Mouse (Mus musculus): Measurements from ENCODE around the gene Pcbp3. TPM values are rescaled to one million over a fixed set of nuclear protein-coding genes. Genes with fewer than 3 reads are reported as not detected.

Pcbp3 gene
- total and polyA plus RNA-seq, 3 experiments = not detected

- H3K27me3 ChIP-seq (replicated peaks) = peaks cover 93% of the 10 kb centered on the region
Measured at GRCm38 (mm10) chr10:76725682-76726285, 235.9 kb downstream of the Pcbp3 start, which contains the start of gene Col6a1. Col6a1 (minus strand) TSS chr10:76726168.

GRCm38 (mm10) chr10:76725097-76725496, 236.6 kb downstream of the Pcbp3 start:
- H3K9ac ChIP-seq (ENCODE audit: insufficient read depth, low read depth) = no peak overlapping the region
- peaks cover 92% of the 10 kb centered on the region for H3K27me3 ChIP-seq (replicated peaks)
- dilution Hi-C loops (cut with MboI; ENCODE audit: extremely low pct_ligation_motif_present, extremely low pct_unique_long_range_greater_than_20kb, low sequenced_read_pairs) = no loop called here

More at GRCm38 (mm10) chr10:76725682-76726285, 235.9 kb downstream of the Pcbp3 start, which contains the start of gene Col6a1:
- Histone ChIP-seq H3K27ac (ENCODE audit: insufficient read depth, low read depth) (no peak within 1 kb of the TSS), H3K4me2 (ENCODE audit: insufficient read depth, low read depth, poor library complexity, severe bottlenecking) (no peak within 1 kb of the TSS), H3K79me2 (replicated peaks; ENCODE audit: control insufficient read depth, extremely low read depth, insufficient read depth, poor library complexity, severe bottlenecking) (no peaks in the 10 kb centered on the region), H3K4me1 (ENCODE audit: control insufficient read depth in 1 of 2, insufficient read depth in 2 of 2) (0 out of 4 replicates have a peak, but pooled peaks cover 0 to 2% of the 10 kb centered on the region in 2 experiments), H3K9me3 (replicated peaks; ENCODE audit: low read length) (no peaks in the 10 kb centered on the region), H3K9ac (ENCODE audit: insufficient read depth, low read depth) (no peak within 1 kb of the TSS), H3K4me3 (replicated peaks in 1 of 3; ENCODE audit: low read depth in 2 of 3, low read length in 2 of 3, poor library complexity in 1 of 3) (no peak within 1 kb of the TSS), H3K36me3 (replicated peaks in 1 of 2; ENCODE audit: control insufficient read depth in 1 of 2, insufficient read depth in 1 of 2, low read length in 1 of 2) (no peaks in the 10 kb centered on the region)
- DNase-seq (ENCODE audit: extremely low read depth) = no peak
- TF ChIP-seq CTCF (conservative IDR thresholded peaks at IDR 0.05 in 1 of 2, IDR thresholded peaks at IDR 0.05 in 1 of 2; ENCODE audit: low read depth in 2 of 2, low read length in 2 of 2) (no peak), POLR2AphosphoS2 (IDR thresholded peaks at IDR 0.05; ENCODE audit: low read depth, low read length) (no peak), NRF1 (IDR thresholded peaks at IDR 0.05; ENCODE audit: low read depth, low read length) (no peak), ZNF384 (IDR thresholded peaks at IDR 0.05; ENCODE audit: low read depth, low read length) (no peak), CHD2 (IDR thresholded peaks at IDR 0.05; ENCODE audit: low read length) (no peak), PAX5 (IDR thresholded peaks at IDR 0.05; ENCODE audit: low read length) (no peak), JUND (conservative IDR thresholded peaks at IDR 0.05; ENCODE audit: low read depth, low read length) (no peak), USF1 (IDR thresholded peaks at IDR 0.05; ENCODE audit: low read depth, low read length) (no peak), JUN (IDR thresholded peaks at IDR 0.05; ENCODE audit: insufficient read depth, low read depth, low read length) (no peak), TBP (conservative IDR thresholded peaks at IDR 0.05; ENCODE audit: low read depth, low read length) (no peak)
- dilution Hi-C loops (cut with MboI; ENCODE audit: extremely low pct_ligation_motif_present, extremely low pct_unique_long_range_greater_than_20kb, low sequenced_read_pairs) (no loop called here), in situ Hi-C loops (cut with MboI; ENCODE audit: low pct_ligation_motif_present, low pct_unique_long_range_greater_than_20kb, low sequenced_read_pairs) (no loop called here)

More at GRCm38 (mm10) chr10:76725097-76725496, 236.6 kb downstream of the Pcbp3 start:
- no peaks in the 10 kb centered on the region for H3K36me3 ChIP-seq (replicated peaks in 1 of 2; ENCODE audit: control insufficient read depth in 1 of 2, insufficient read depth in 1 of 2, low read length in 1 of 2)
- in situ Hi-C loops (cut with MboI; ENCODE audit: low pct_ligation_motif_present, low pct_unique_long_range_greater_than_20kb, low sequenced_read_pairs) = no loop called here
- 0 out of 4 replicates have a peak, but pooled peaks cover 0 to 2% of the 10 kb centered on the region in 2 experiments for H3K4me1 ChIP-seq (ENCODE audit: control insufficient read depth in 1 of 2, insufficient read depth in 2 of 2)
- no peak overlapping the region for H3K4me3 ChIP-seq (replicated peaks in 1 of 3; ENCODE audit: low read depth in 2 of 3, low read length in 2 of 3, poor library complexity in 1 of 3)
- H3K79me2 ChIP-seq (replicated peaks; ENCODE audit: control insufficient read depth, extremely low read depth, insufficient read depth, poor library complexity, severe bottlenecking) = no peaks in the 10 kb centered on the region
- H3K4me2 ChIP-seq (ENCODE audit: insufficient read depth, low read depth, poor library complexity, severe bottlenecking) = no peak overlapping the region
- H3K9me3 ChIP-seq (replicated peaks; ENCODE audit: low read length) = no peaks in the 10 kb centered on the region
- no peak for TF ChIP-seq USF1 (IDR thresholded peaks at IDR 0.05; ENCODE audit: low read depth, low read length)
- no peak for TF ChIP-seq TBP (conservative IDR thresholded peaks at IDR 0.05; ENCODE audit: low read depth, low read length)
- no peak for TF ChIP-seq ZC3H11A (IDR thresholded peaks at IDR 0.05; ENCODE audit: low read depth, low read length)
- no peak for TF ChIP-seq PAX5 (IDR thresholded peaks at IDR 0.05; ENCODE audit: low read length)
- no peak for TF ChIP-seq USF2 (conservative IDR thresholded peaks at IDR 0.05; ENCODE audit: low read depth, low read length)
- no peak for TF ChIP-seq SMC3 (IDR thresholded peaks at IDR 0.05; ENCODE audit: low read depth, low read length)
- TF ChIP-seq BHLHE40 (IDR thresholded peaks at IDR 0.05; ENCODE audit: low read depth, low read length) = no peak
- no peak for TF ChIP-seq POLR2A (IDR thresholded peaks at IDR 0.05; ENCODE audit: low read depth, low read length)
- TF ChIP-seq JUN (IDR thresholded peaks at IDR 0.05; ENCODE audit: insufficient read depth, low read depth, low read length) = no peak
- no peak for TF ChIP-seq UBTF (IDR thresholded peaks at IDR 0.05; ENCODE audit: low read depth, low read length)
- no peak for TF ChIP-seq POLR2AphosphoS2 (IDR thresholded peaks at IDR 0.05; ENCODE audit: low read depth, low read length)
- no peak for TF ChIP-seq ELF1 (IDR thresholded peaks at IDR 0.05; ENCODE audit: low read depth, low read length)
- no peak for TF ChIP-seq NELFE (IDR thresholded peaks at IDR 0.05; ENCODE audit: low read depth, low read length)
- TF ChIP-seq CHD1 (IDR thresholded peaks at IDR 0.05; ENCODE audit: low read depth, low read length) = no peak
- no peak for TF ChIP-seq CTCF (conservative IDR thresholded peaks at IDR 0.05 in 1 of 2, IDR thresholded peaks at IDR 0.05 in 1 of 2; ENCODE audit: low read depth in 2 of 2, low read length in 2 of 2)
- no peak for TF ChIP-seq JUND (conservative IDR thresholded peaks at IDR 0.05; ENCODE audit: low read depth, low read length)
- TF ChIP-seq RAD21 (IDR thresholded peaks at IDR 0.05; ENCODE audit: low read depth, low read length) = no peak
- no peak for TF ChIP-seq EP300 (IDR thresholded peaks at IDR 0.05; ENCODE audit: low read length)
- no peak for DNase-seq (ENCODE audit: extremely low read depth)
- H3K27ac ChIP-seq (ENCODE audit: insufficient read depth, low read depth) = no peak overlapping the region

Measured in CH12.LX (cell line).